Mouse (Mus musculus) liver, embryonic 14.5 days (tissue): ENCODE measurements at regions not wholly inside any gene's neighbourhood (a gene's known extent, or its start where the extent isn't known, plus 50 kb on each side); places are given as distances from the start of the nearest gene placed in this dataset.

Experiments used
- CTCF ChIP-seq: IDR thresholded peaks from 2 replicates; pipeline ENCODE4 v1.5.1; 2016; ENCODE audit warnings: antibody characterized with exemption, low read depth, control low read depth
- EP300 ChIP-seq: IDR thresholded peaks from 2 replicates; pipeline ENCODE4 v1.6.1; 2016; ENCODE audit warnings: antibody characterized with exemption, low read depth

GRCm38 (mm10) chr17:4516846-4517245, 477.3 kb upstream of the Arid1b start:
- TF ChIP-seq CTCF (no peak), EP300 (no peak)
